Mouse (Mus musculus) Patski (cell line): ENCODE measurements around the gene Gm16181. TPM values are rescaled to one million over a fixed set of nuclear protein-coding genes. Genes with fewer than 3 reads are reported as not detected.
A peak's percentile ranks its signal among the peaks of the same experiment; 100 is the strongest.

Experiments used
- ATAC-seq: fragments of 100-300 bp; one replicate; pipeline ENCODE4 v1.8.0; 2021
- CTCF ChIA-PET: fragments of 350-600 bp; sonication (Branson Sonifier 250); formaldehyde crosslinking; loops from one replicate; lab custom pipeline; 2022; ENCODE audit warnings: inconsistent platforms; lab: Charles Lee
- POLR2A ChIA-PET: fragments of 350-600 bp; sonication (Branson Sonifier 250); formaldehyde crosslinking; loops from one replicate; lab custom pipeline; 2022; ENCODE audit warnings: antibody characterized with exemption, inconsistent platforms; lab: Charles Lee
- DNase-seq: peaks from one replicate; pipeline ENCODE4 v3.0.0-alpha.2; 2011; ENCODE audit warnings: low read depth, low spot score
- H3K27me3 ChIP-seq: fragments of 371-371 bp; one replicate; pipeline ENCODE4 v1.5.1; 2021
- CTCF ChIP-seq: fragments of 100-300 bp; IDR thresholded peaks from one replicate; pipeline ENCODE4 v1.5.1; 2021
- in situ Hi-C: fragments of 300-500 bp; cut with MboI; formaldehyde crosslinking; loops from 3 replicates; pipeline ENCODE4 v1.11.1; 2018; ENCODE audit warnings: low pct_unique_long_range_greater_than_20kb, mixed read lengths
- polyA plus RNA-seq: library from polyadenylated mRNA; unstranded; gene quantifications from one replicate; pipeline ENCODE4 v1.2.3, GENCODE M21; 2021

Gm16181 gene
- polyA plus RNA-seq = 0.54 TPM

DNA sequence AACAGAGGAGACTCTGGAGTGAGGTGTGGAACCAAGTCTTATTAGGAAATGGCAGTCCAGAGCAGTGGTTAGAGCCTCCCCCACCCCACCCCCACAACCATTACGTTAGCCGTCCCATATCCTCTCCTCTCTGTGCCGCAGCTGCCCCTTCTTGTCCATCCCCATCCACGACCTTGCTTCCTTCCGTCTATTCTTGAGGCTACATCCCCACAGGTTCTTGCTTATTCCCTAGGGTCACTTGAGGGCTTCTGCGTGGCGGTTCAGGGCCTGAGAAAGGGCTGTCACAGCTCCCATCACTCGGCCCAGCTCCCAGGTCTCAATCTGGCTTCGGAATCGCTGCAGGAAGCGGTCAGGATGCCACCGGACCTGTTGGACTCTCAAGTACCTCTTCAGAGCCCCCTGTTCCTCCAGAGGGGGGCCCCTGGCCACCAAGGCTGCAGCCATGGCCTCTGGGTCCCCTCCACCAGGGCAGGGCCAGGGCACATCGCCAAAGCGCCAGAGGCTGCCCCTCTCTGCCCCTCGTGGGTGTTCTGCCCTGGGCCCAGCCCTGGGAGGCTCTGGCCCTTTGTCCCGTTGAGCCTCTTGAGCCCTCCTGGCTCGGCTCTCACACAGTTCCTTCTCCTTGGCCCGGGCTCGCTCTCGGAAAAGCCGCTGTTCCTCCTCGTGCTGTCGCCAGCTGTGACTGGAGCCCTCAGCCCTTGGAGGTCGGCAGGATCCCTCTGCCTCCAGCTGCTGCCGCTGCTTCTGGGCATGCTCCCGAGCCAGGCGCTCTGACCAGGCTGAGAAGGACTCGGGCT is at the start of gene Gm16181:
TSS of gene Gm16181 (plus strand) at position 679 of the 797 bp plus-strand sequence.
- POLR2A ChIA-PET = interaction anchor here (1.1 kb wide), 1 partner anchor 50 kb away, joined by 3 read pairs; no protein-coding TSS in a partner anchor
- TF ChIP-seq CTCF = no peak
- no peaks in the 10 kb centered on the region for H3K27me3 ChIP-seq
- CTCF ChIA-PET = interaction anchor here (1.2 kb wide), 1 partner anchor 11 kb away, joined by 4 read pairs; no protein-coding TSS in a partner anchor
- DNase-seq (no peak), ATAC-seq (peak; percentile 18)
- in situ Hi-C loops = no loop called here

DNA sequence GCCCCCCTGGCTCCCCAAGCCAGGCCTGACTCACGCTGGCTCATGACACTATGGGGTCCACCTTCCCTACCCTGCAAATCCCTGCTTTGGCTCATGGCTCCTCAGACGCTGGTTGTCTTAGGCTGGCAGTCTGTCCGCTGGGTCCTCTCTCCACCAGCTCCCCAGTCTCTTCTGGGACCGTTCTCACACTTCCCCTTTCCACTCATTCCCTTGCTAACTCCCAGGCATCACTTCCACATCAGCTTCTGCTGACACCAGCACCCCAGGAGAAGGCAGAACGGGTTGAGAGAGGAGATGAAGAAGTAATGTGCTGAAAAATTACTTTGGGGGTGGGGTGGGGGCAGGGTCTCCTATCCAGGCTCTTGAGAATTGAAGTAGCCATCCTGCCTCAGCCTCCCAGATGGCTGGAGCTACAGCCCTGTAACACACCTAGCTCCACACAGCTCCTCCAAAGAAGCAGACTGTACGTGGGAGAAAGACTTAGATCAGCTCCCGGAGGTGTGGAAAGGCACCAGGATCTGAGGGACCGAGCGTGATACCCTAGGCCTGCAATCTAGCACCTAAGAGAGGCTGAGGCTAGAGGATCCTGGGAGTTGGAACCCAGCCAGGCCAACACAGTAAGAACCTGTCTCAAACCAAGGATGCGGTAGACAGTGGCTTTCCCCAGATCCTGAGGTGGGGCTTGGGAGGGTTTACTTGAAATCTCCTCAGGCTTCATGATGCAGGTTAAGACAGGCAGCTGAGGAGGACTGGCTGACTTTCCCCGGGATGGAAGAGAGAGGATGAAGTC is 48.0 kb upstream of the Gm16181 start:
- TF ChIP-seq CTCF = no peak
- H3K27me3 ChIP-seq = no peaks in the 10 kb centered on the region

DNA sequence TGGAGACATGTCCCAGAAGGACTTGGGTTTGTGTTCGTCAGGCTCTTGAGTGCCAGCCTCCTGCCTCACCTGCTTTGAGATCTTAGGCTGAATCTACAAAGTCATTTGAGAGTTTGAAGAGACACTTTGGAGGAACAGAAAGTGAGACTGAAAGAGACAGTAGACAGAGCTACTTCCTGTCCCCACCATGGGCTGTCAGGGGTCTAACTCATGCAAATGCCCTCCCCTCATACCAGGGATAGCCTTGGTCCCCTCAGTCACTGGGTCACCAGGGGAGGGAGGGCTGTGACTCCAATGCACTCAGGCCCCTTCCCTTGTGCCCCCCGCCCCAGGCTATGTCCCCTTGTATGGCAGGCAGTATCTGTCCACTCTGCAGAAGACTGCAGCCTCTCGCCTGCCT is 47.3 kb upstream of the Gm16181 start:
- CTCF ChIA-PET = interaction anchor here (12.3 kb wide), 1 partner anchor 59 kb away, joined by 239 read pairs; the partner anchor contains the start of genes Atp6v1g2, Ddx39b and Nfkbil1
- in situ Hi-C loops = no loop called here

More for the DNA sequence above, 48.0 kb upstream of the Gm16181 start:
- ChIA-PET CTCF (interaction anchor here (12.3 kb wide), 1 partner anchor 60 kb away, joined by 239 read pairs; the partner anchor contains the start of genes Atp6v1g2, Ddx39b and Nfkbil1), POLR2A (no interaction called here)
- in situ Hi-C loops = no loop called here
- no peak for ATAC-seq
- DNase-seq = no peak

DNA sequence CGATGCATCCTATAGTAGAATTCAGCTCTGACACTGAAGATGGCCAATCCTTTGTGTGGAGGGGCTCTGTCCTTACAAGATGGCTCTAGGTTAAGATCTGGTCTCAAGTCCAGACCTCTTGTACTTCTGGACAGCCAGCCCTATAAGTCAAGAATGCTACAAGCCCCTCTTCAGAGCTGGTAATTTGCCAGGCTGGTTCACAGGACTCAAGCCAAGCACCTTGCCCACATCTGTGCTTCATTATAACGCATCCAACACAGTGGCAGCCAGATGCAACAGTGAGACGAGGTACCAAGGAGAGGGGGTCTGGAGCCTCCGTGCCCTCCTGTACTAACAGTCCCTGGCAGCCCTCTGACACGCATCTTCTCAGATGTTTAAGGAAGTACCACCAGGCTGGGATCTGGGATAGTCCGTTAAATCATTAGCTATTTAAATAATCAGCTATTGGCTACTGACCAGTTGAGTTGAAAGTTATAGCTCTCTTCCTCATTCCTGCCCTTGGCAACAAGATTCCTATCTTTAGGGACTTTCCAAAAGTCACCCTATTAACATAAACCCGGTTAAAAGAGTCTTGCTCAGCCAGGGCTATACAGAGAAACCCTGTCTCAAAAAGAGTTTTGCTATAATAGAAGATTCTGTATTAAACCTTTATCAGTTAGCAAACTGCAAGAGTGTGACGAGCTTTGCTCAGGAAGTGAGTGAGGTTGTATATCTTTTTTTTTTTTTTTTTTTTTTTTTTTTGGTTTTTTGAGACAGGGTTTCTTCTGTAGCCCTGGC is 46.2 kb upstream of the Gm16181 start:
- TF ChIP-seq CTCF = no peak
- POLR2A ChIA-PET = interaction anchor here (1.3 kb wide), 1 partner anchor 58 kb away, joined by 7 read pairs; no protein-coding TSS in a partner anchor
- CTCF ChIA-PET = interaction anchor here (1.0 to 12.3 kb wide), 2 partner anchors 15 to 58 kb away, joined by 3 to 239 read pairs; partner anchors contain the start of genes Atp6v1g2, Ddx39b and Nfkbil1
- DNase-seq = no peak
- in situ Hi-C loops = no loop called here
- ATAC-seq = no peak
- no peaks in the 10 kb centered on the region for H3K27me3 ChIP-seq

More for the DNA sequence above, 47.3 kb upstream of the Gm16181 start:
- TF ChIP-seq CTCF = no peak
- DNase-seq (no peak), ATAC-seq (no peak)
- H3K27me3 ChIP-seq = no peaks in the 10 kb centered on the region
- POLR2A ChIA-PET = no interaction called here

DNA sequence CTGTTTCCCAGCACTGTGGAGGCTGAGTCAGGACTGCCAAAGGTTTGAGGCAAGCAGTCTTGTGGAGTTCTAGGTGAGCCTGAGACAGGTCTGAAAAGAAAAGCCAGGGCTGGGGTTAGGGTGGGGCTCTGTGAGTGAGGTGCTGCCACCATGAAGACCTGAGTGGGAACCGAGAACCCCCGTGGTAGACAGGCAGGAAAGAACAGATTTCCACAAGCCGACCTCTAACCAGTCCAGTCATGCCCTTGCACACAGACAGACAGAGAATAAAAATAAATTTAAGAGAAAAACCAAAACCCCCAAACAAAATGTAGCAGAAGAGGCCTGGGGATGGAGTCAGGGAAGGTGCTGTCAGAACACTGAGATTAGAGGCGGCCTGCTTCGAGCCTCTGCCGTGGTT is 45.3 kb upstream of the Gm16181 start:
- H3K27me3 ChIP-seq = no peaks in the 10 kb centered on the region
- TF ChIP-seq CTCF = no peak
- in situ Hi-C loops = no loop called here
- ChIA-PET CTCF (interaction anchor here (1.0 to 12.3 kb wide), 2 partner anchors 14 to 57 kb away, joined by 3 to 239 read pairs; partner anchors contain the start of genes Atp6v1g2, Ddx39b and Nfkbil1), POLR2A (interaction anchor here (0.6 to 1.3 kb wide), 2 partner anchors 17 to 57 kb away, joined by 4 to 7 read pairs; no protein-coding TSS in a partner anchor)
- no peak for DNase-seq
- ATAC-seq = no peak

DNA sequence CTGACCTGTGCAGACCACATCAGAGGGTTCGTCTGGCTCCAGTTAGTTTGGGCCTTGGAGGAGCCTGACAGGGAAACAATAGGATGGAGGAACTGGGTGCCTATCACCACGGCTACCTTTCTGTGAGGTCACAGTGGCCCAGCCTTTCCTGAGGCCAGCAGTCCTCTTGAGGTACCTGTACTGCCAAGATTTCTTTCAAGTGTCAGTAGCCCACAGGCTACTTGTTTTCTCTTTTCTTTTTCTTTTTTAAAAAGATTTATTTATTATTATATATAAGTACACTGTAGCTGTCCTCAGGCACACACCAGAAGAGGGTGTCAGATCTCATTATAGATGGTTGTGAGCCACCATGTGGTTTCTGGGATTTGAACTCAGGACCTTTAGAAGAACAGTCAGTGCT is 44.7 kb upstream of the Gm16181 start, which contains the start of gene Aif1:
TSS of gene Aif1 (minus strand) at position 101 of the 400 bp plus-strand sequence.
- ATAC-seq (no peak), DNase-seq (no peak)
- no peak for TF ChIP-seq CTCF
- POLR2A ChIA-PET = interaction anchor here (0.6 kb wide), 1 partner anchor 16 kb away, joined by 4 read pairs; no protein-coding TSS in a partner anchor
- CTCF ChIA-PET = interaction anchor here (12.3 kb wide), 1 partner anchor 57 kb away, joined by 239 read pairs; the partner anchor contains the start of genes Atp6v1g2, Ddx39b and Nfkbil1
- no peaks in the 10 kb centered on the region for H3K27me3 ChIP-seq
- in situ Hi-C loops = no loop called here

DNA sequence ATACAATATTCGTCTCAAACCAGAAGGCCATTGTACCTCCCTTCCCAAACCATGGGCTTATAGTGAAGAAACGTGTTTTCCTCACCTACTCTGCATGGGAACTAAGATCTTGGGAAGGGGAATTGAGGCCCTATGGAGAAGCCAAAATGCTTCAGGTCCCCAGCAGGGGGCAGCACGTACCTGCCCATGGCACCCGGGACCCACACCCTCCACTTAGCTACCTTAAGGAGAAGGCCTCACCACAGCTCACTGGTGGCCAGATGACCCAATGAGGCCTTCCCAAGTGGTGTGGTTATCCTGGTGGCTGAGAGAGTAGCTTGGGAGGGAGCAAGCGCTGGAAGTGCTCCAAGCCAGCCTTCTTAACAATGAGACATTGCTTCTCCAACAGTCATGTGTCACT is 42.1 kb upstream of the Gm16181 start:
- peak; percentile 82 for ATAC-seq
- POLR2A ChIA-PET = no interaction called here
- H3K27me3 ChIP-seq = no peaks in the 10 kb centered on the region
- CTCF ChIA-PET = interaction anchor here (0.6 to 2.0 kb wide), 11 partner anchors 10 to 194 kb away, joined by 3 to 24 read pairs (median 3); no protein-coding TSS in a partner anchor
- DNase-seq = peak; percentile 15
- TF ChIP-seq CTCF = peak; percentile 93
- in situ Hi-C loops = no loop called here

DNA sequence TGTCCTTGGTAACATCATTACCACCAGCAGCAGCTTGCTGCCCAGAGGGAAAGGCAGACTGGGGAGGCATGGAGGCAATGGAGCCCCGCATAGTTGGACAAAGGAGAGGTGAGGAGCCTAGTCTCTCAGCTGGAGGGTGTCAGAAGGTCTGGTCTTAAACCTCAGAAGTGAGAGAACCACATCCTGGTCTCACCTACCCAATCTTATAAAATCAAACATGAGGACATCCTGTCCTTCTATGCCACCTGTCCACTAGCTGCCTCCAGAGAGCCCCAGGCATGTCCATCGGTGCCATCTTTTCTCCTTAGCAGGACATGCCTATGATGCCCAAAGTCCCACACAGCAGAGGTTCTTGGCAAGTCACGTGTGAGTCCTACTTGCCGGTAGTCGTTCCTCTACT is 40.5 kb upstream of the Gm16181 start:
- H3K27me3 ChIP-seq = no peaks in the 10 kb centered on the region
- in situ Hi-C loops = no loop called here
- DNase-seq (no peak), ATAC-seq (no peak)
- TF ChIP-seq CTCF = no peak
- ChIA-PET POLR2A (interaction anchor here (0.6 kb wide), 1 partner anchor 9 kb away, joined by 3 read pairs; no protein-coding TSS in a partner anchor), CTCF (interaction anchor here (0.8 to 1.0 kb wide), 3 partner anchors 11 to 53 kb away, joined by 3 to 5 read pairs (median 4); no protein-coding TSS in a partner anchor)
